Mouse (Mus musculus): ENCODE measurements at regions not wholly inside any gene's neighbourhood (a gene's known extent, or its start where the extent isn't known, plus 50 kb on each side); places are given as distances from the start of the nearest gene placed in this dataset.
"Not testable (repeated sequence)": the region's sequence is repeated elsewhere in the genome, so short reads cannot be mapped to it uniquely, and the experiment has no call there.

- no peak overlapping the region for H3K27ac ChIP-seq
- TF ChIP-seq EP300 (IDR thresholded peaks at IDR 0.05; ENCODE audit: low read depth) = no peak
- TF ChIP-seq CTCF (IDR thresholded peaks at IDR 0.05; ENCODE audit: low read depth) = no peak
- no peak for DNase-seq (ENCODE audit: low read depth in 3 of 3, low spot score in 3 of 3)
Observed at GRCm38 (mm10) chr2:171920960-171921359, 122.3 kb downstream of the Cbln4 start.

DNA sequence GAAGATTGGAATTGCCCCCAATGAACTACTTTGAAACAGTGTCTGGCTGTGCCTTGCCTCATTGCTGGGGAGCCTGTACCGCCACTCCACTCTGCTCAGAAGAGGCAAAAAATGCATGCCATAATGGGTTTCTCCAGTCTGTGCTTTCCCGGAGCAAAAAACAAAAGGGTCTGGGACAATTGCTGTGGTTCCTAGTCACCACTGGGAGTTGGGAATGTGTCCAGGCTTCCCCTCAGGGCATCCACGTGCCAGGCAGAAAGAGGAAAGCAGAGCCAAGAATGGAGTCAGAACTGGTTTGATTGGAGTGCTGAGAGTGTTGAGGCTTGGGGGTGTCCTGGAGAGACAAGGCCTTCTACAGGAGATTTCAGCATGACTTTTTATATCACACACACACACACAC is 156.0 kb downstream of the Cbln4 start:
- DNase-seq (ENCODE audit: low read depth in 3 of 3, low spot score in 3 of 3) (no peak), ATAC-seq (ENCODE audit: insufficient read depth) (no peak)
- Histone ChIP-seq H3K27me3 (ENCODE audit: control insufficient read depth, insufficient read depth, low read length) (no peaks in the 10 kb centered on the region), H3K4me1 (replicated peaks; ENCODE audit: control insufficient read depth in 2 of 2, insufficient read depth in 2 of 2, low read length in 1 of 2) (no peaks in the 10 kb centered on the region), H3K9me3 (ENCODE audit: control insufficient read depth, low read length) (no peaks in the 10 kb centered on the region; the same call in 1 of the 2 replicates), H3K4me3 (ENCODE audit: insufficient read depth in 1 of 2, low read depth in 2 of 2, low read length in 2 of 2) (no peak overlapping the region), H3K36me3 (replicated peaks; ENCODE audit: control insufficient read depth, insufficient read depth, low read depth) (no peaks in the 10 kb centered on the region), H3K4me2 (ENCODE audit: low read depth) (no peak overlapping the region), H3K9ac (replicated peaks) (no peak overlapping the region), H3K27ac (no peak overlapping the region)
- 46% methylated on average over 3 of the region's 3 CpGs for WGBS (ENCODE audit: insufficient replicate concordance)
- TF ChIP-seq CTCF (IDR thresholded peaks at IDR 0.05; ENCODE audit: low read depth) = no peak
- no peak for TF ChIP-seq EP300 (IDR thresholded peaks at IDR 0.05; ENCODE audit: low read depth)

More at GRCm38 (mm10) chr2:171920960-171921359, 122.3 kb downstream of the Cbln4 start:
- 63% methylated on average over 5 of the region's 5 CpGs for WGBS (ENCODE audit: insufficient replicate concordance)
- Histone ChIP-seq H3K27me3 (ENCODE audit: control insufficient read depth, insufficient read depth, low read length) (no peaks in the 10 kb centered on the region), H3K9me3 (ENCODE audit: control insufficient read depth, low read length) (no peaks in the 10 kb centered on the region), H3K4me3 (ENCODE audit: insufficient read depth in 1 of 2, low read depth in 2 of 2, low read length in 2 of 2) (no peak overlapping the region), H3K4me1 (replicated peaks; ENCODE audit: control insufficient read depth in 2 of 2, insufficient read depth in 2 of 2, low read length in 1 of 2) (no peaks in the 10 kb centered on the region), H3K36me3 (replicated peaks; ENCODE audit: control insufficient read depth, insufficient read depth, low read depth) (no peaks in the 10 kb centered on the region), H3K4me2 (ENCODE audit: low read depth) (no peak overlapping the region), H3K9ac (replicated peaks) (no peak overlapping the region)
- no peak for ATAC-seq (ENCODE audit: insufficient read depth)

DNA sequence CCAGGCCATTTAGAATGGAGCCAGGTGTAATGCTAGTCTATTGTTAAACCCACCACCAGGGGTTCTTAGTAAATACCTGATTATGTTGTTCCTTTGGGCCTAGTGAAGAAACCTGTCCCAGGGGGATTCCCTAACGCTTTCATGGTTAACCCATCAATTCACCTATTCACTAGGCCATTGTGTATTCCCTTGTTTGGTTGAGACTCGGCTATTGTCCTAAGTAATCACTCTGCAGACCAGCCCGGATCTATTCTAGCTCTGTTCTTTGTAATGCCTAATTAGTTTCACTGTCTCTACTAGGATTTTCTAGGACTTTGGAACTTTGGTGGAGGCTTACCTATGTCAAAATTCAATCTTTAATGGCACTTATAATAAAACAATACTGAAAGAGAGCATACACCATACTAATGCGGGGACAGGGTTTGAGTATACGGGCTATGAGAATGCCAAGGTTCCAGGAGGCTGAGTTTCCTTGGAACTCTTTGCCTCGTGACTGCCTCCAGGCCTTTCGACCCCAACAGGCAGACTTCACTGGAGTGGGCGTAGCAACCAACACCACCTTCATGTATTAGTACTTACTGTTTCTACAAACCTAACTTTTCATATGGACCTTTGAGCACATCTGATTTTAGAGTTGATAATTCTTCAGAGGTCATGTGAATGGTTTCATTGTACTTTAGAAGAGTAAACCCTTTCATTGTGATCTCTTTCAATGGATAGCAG is 163.9 kb downstream of the Cbln4 start:
- not testable (repeated sequence) for H3K9me3 ChIP-seq (ENCODE audit: control insufficient read depth, low read length); ATAC-seq (ENCODE audit: insufficient read depth); H3K4me1 ChIP-seq (replicated peaks; ENCODE audit: control insufficient read depth in 2 of 2, insufficient read depth in 2 of 2, low read length in 1 of 2); H3K27ac ChIP-seq; DNase-seq (ENCODE audit: low read depth in 3 of 3, low spot score in 3 of 3); H3K9ac ChIP-seq (replicated peaks); H3K36me3 ChIP-seq (replicated peaks; ENCODE audit: control insufficient read depth, insufficient read depth, low read depth); H3K4me2 ChIP-seq (ENCODE audit: low read depth); H3K4me3 ChIP-seq (ENCODE audit: insufficient read depth in 1 of 2, low read depth in 2 of 2, low read length in 2 of 2); H3K27me3 ChIP-seq (ENCODE audit: control insufficient read depth, insufficient read depth, low read length)
- 60% methylated on average over 8 of the region's 8 CpGs for WGBS (ENCODE audit: insufficient replicate concordance)

DNA sequence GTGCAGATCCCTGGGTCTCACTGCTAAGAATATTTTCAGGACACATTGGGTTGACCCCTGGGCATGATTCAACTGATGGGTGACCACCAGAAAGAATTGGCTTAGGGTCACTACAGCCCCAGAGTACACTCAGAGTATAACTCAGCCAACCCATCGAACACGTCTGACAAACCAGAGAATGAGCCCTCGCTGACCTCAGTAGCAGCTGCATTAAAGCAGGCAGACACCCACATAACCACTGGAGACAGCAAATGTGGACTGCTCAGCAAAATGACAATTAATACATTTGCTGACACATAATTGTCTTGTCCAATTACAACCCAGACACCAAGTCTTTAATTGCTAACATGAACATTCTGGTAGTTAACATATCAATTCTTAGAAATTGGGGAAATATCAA is 175.7 kb downstream of the Cbln4 start:
- Histone ChIP-seq H3K36me3 (replicated peaks; ENCODE audit: control insufficient read depth, insufficient read depth, low read depth) (no peaks in the 10 kb centered on the region), H3K9ac (replicated peaks) (no peak overlapping the region), H3K4me1 (replicated peaks; ENCODE audit: control insufficient read depth in 2 of 2, insufficient read depth in 2 of 2, low read length in 1 of 2) (no peaks in the 10 kb centered on the region), H3K4me3 (ENCODE audit: insufficient read depth in 1 of 2, low read depth in 2 of 2, low read length in 2 of 2) (no peak overlapping the region), H3K9me3 (ENCODE audit: control insufficient read depth, low read length) (no peaks in the 10 kb centered on the region), H3K4me2 (ENCODE audit: low read depth) (no peak overlapping the region), H3K27me3 (ENCODE audit: control insufficient read depth, insufficient read depth, low read length) (no peaks in the 10 kb centered on the region), H3K27ac (no peak overlapping the region)
- no peak for TF ChIP-seq CTCF (IDR thresholded peaks at IDR 0.05; ENCODE audit: low read depth)
- ATAC-seq (ENCODE audit: insufficient read depth) (no peak), DNase-seq (ENCODE audit: low read depth in 3 of 3, low spot score in 3 of 3) (no peak)
- WGBS (ENCODE audit: insufficient replicate concordance) = 67% methylated on average over 3 of the region's 3 CpGs

GRCm38 (mm10) chr2:171864376-171864965 is 178.8 kb downstream of the Cbln4 start:
- no peaks in the 10 kb centered on the region for H3K9me3 ChIP-seq (ENCODE audit: control insufficient read depth, low read length)
- no peaks in the 10 kb centered on the region for H3K4me1 ChIP-seq (replicated peaks; ENCODE audit: control insufficient read depth in 2 of 2, insufficient read depth in 2 of 2, low read length in 1 of 2)
- ATAC-seq (ENCODE audit: insufficient read depth) = no peak
- no peak overlapping the region for H3K9ac ChIP-seq (replicated peaks)
- H3K4me2 ChIP-seq (ENCODE audit: low read depth) = no peak overlapping the region
- no peak overlapping the region for H3K27ac ChIP-seq
- H3K36me3 ChIP-seq (replicated peaks; ENCODE audit: control insufficient read depth, insufficient read depth, low read depth) = no peaks in the 10 kb centered on the region
- 71% methylated on average over 8 of the region's 8 CpGs for WGBS (ENCODE audit: insufficient replicate concordance)
- no peak for DNase-seq (ENCODE audit: low read depth in 3 of 3, low spot score in 3 of 3)
- no peak overlapping the region for H3K4me3 ChIP-seq (ENCODE audit: insufficient read depth in 1 of 2, low read depth in 2 of 2, low read length in 2 of 2)
- TF ChIP-seq EP300 (IDR thresholded peaks at IDR 0.05; ENCODE audit: low read depth) (no peak), CTCF (IDR thresholded peaks at IDR 0.05; ENCODE audit: low read depth) (no peak)
- H3K27me3 ChIP-seq (ENCODE audit: control insufficient read depth, insufficient read depth, low read length) = no peaks in the 10 kb centered on the region

Data from liver, embryonic 14.5 days (tissue).